Mouse (Mus musculus) CD4-positive, CD25-positive, alpha-beta regulatory T cell, adult 2 months (primary cell): Measurements from ENCODE around the gene Rmnd5a.
"Not testable (repeated sequence)": the region's sequence is repeated elsewhere in the genome, so short reads cannot be mapped to it uniquely, and the experiment has no call there.

Experiments used
- DNase-seq: peaks from one replicate; pipeline ENCODE4 v3.0.0-alpha.2; 2012; ENCODE audit warnings: low read depth, low spot score

The Rmnd5a gene

GRCm38 (mm10) chr6:71440492-71441250 is at the start of gene Rmnd5a:
Rmnd5a (minus strand) TSS chr6:71440637.
- peak; percentile 100 for DNase-seq

GRCm38 (mm10) chr6:71487966-71488365 is 47.5 kb upstream of the Rmnd5a start:
- DNase-seq, result no peak

GRCm38 (mm10) chr6:71486867-71487266 is 46.4 kb upstream of the Rmnd5a start:
- DNase-seq, result no peak

GRCm38 (mm10) chr6:71486226-71486625 is 45.8 kb upstream of the Rmnd5a start:
- no peak for DNase-seq

GRCm38 (mm10) chr6:71485246-71485645 is 44.8 kb upstream of the Rmnd5a start:
- no peak for DNase-seq

- DNase-seq, result no peak
Measured at GRCm38 (mm10) chr6:71481136-71481535, 40.7 kb upstream of the Rmnd5a start.

- no peak for DNase-seq
Measured at GRCm38 (mm10) chr6:71480136-71480535, 39.7 kb upstream of the Rmnd5a start.

- DNase-seq, result not testable (repeated sequence)
Measured at GRCm38 (mm10) chr6:71479588-71479987, 39.2 kb upstream of the Rmnd5a start.

GRCm38 (mm10) chr6:71478816-71479568 is 38.6 kb upstream of the Rmnd5a start:
- not testable (repeated sequence) for DNase-seq

- no peak for DNase-seq
Measured at GRCm38 (mm10) chr6:71476783-71477182, 36.3 kb upstream of the Rmnd5a start.

- DNase-seq, result no peak
Measured at GRCm38 (mm10) chr6:71475604-71476003, 35.2 kb upstream of the Rmnd5a start.

GRCm38 (mm10) chr6:71472786-71473185 is 32.3 kb upstream of the Rmnd5a start:
- no peak for DNase-seq

- DNase-seq, result no peak
Measured at GRCm38 (mm10) chr6:71471830-71472520, 31.5 kb upstream of the Rmnd5a start.

- no peak for DNase-seq
Measured at GRCm38 (mm10) chr6:71469291-71469690, 28.9 kb upstream of the Rmnd5a start.

- no peak for DNase-seq
Measured at GRCm38 (mm10) chr6:71467766-71468165, 27.3 kb upstream of the Rmnd5a start.

- DNase-seq, result no peak
Measured at GRCm38 (mm10) chr6:71465146-71465545, 24.7 kb upstream of the Rmnd5a start.

GRCm38 (mm10) chr6:71457956-71458608 is 17.6 kb upstream of the Rmnd5a start:
- DNase-seq, result no peak

- DNase-seq, result not testable (repeated sequence)
Measured at GRCm38 (mm10) chr6:71453983-71454739, 13.7 kb upstream of the Rmnd5a start.

- no peak for DNase-seq
Measured at GRCm38 (mm10) chr6:71452792-71453191, 12.4 kb upstream of the Rmnd5a start.

GRCm38 (mm10) chr6:71445560-71445959 is 5.1 kb upstream of the Rmnd5a start:
- no peak for DNase-seq

- no peak for DNase-seq
Measured at GRCm38 (mm10) chr6:71444756-71445155, 4.3 kb upstream of the Rmnd5a start.
